Mouse (Mus musculus): Measurements from ENCODE around the gene Ctf1.

- no peak for TF ChIP-seq KAT2A (IDR thresholded peaks at IDR 0.05; ENCODE audit: insufficient replicate concordance, low read length)
- no peak for TF ChIP-seq EP300 (IDR thresholded peaks at IDR 0.05; ENCODE audit: low read length)
These were observed 13.6 kb upstream of the Ctf1 start for GRCm38 (mm10) chr7:127698986-127699385.

Measured in CH12.LX (cell line).